8 mouse cellular contexts compared by ENCODE assay signal in genomic region chr2:153239860-153240480, GRCm38 (mm10). TPM values are rescaled to one million over a fixed set of nuclear protein-coding genes. Genes with fewer than 3 reads are reported as not detected.
DNase-seq lines count a peak whose midpoint lies in the region; ATAC-seq and TF ChIP-seq lines count a peak whose summit lies in the region.

No protein-coding gene starts in this region.

- TF ChIP-seq CTCF in C2C12 (IDR thresholded peaks at IDR 0.05; ENCODE audit: control insufficient read depth, insufficient read depth, insufficient read length): no peak

- peak overlapping the region; percentile 98 for H3K9ac ChIP-seq in neural tube, embryonic 13.5 days

- peaks cover 43% of the 10 kb centered on the region for H3K4me1 ChIP-seq in embryonic facial prominence, embryonic 10.5 days
- peaks cover 44% of the 10 kb centered on the region for H3K4me1 ChIP-seq in limb, embryonic 10.5 days
- H3K4me1 ChIP-seq in neural tube, embryonic 13.5 days (replicated peaks): peaks cover 60% of the 10 kb centered on the region

- DNase-seq in gastrocnemius, postnatal 10 days: peak; percentile 29
- DNase-seq in gastrocnemius, postnatal 25 days: no peak
- DNase-seq in embryonic facial prominence, embryonic 10.5 days (ENCODE audit: low spot score): peak; percentile 49
- DNase-seq in limb, embryonic 10.5 days (ENCODE audit: low spot score): peak; percentile 58
- DNase-seq in thymus, postnatal 4 days: no peak
- DNase-seq in cerebellum, adult 8-10 months: no peak

- H3K9me3 ChIP-seq in embryonic facial prominence, embryonic 10.5 days: no peaks in the 10 kb centered on the region
- no peaks in the 10 kb centered on the region for H3K9me3 ChIP-seq in limb, embryonic 10.5 days (replicated peaks)
- H3K9me3 ChIP-seq in neural tube, embryonic 13.5 days: no peaks in the 10 kb centered on the region

- WGBS in embryonic facial prominence, embryonic 10.5 days: 5% methylated on average over 22 of the region's 22 CpGs
- 6% methylated on average over 22 of the region's 22 CpGs for WGBS in limb, embryonic 10.5 days
- WGBS in neural tube, embryonic 13.5 days: 11% methylated on average over 22 of the region's 22 CpGs

- peak overlapping the region; percentile 88 for H3K4me2 ChIP-seq in neural tube, embryonic 13.5 days

- H3K79me2 ChIP-seq in C2C12 (ENCODE audit: control insufficient read depth, insufficient read depth): peaks cover 82% of the 10 kb centered on the region

- peak overlapping the region; percentile 83 for H3K4me3 ChIP-seq in C2C12 (ENCODE audit: insufficient read depth, poor library complexity, severe bottlenecking)
- peak overlapping the region; percentile 93 for H3K4me3 ChIP-seq in embryonic facial prominence, embryonic 10.5 days
- H3K4me3 ChIP-seq in limb, embryonic 10.5 days: peak overlapping the region; percentile 99
- H3K4me3 ChIP-seq in neural tube, embryonic 13.5 days: peak overlapping the region; percentile 97

- no peaks in the 10 kb centered on the region for H3K27me3 ChIP-seq in C2C12 (ENCODE audit: control insufficient read depth, insufficient read depth, insufficient read length)
- H3K27me3 ChIP-seq in embryonic facial prominence, embryonic 10.5 days (replicated peaks; ENCODE audit: low read depth, poor library complexity, severe bottlenecking): no peaks in the 10 kb centered on the region
- no peaks in the 10 kb centered on the region for H3K27me3 ChIP-seq in limb, embryonic 10.5 days (ENCODE audit: low read depth, poor library complexity, severe bottlenecking)
- H3K27me3 ChIP-seq in neural tube, embryonic 13.5 days: no peaks in the 10 kb centered on the region

- peak overlapping the region; percentile 72 for H3ac ChIP-seq in C2C12 (ENCODE audit: control insufficient read depth, insufficient read length, low read depth)

- H3K36me3 ChIP-seq in C2C12 (ENCODE audit: control insufficient read depth, insufficient read depth): peaks cover 25% of the 10 kb centered on the region
- H3K36me3 ChIP-seq in embryonic facial prominence, embryonic 10.5 days (replicated peaks): peaks cover 50% of the 10 kb centered on the region
- peaks cover 56% of the 10 kb centered on the region for H3K36me3 ChIP-seq in limb, embryonic 10.5 days
- peaks cover 28% of the 10 kb centered on the region for H3K36me3 ChIP-seq in neural tube, embryonic 13.5 days

- peak overlapping the region; percentile 98 for H3K27ac ChIP-seq in embryonic facial prominence, embryonic 10.5 days (replicated peaks)
- peak overlapping the region; percentile 99 for H3K27ac ChIP-seq in limb, embryonic 10.5 days
- H3K27ac ChIP-seq in neural tube, embryonic 13.5 days (replicated peaks): peak overlapping the region; percentile 91; the same call in 1 of the 2 replicates

- peaks cover 38% of the 10 kb centered on the region for H3K79me3 ChIP-seq in C2C12 (ENCODE audit: low read depth)

- no peak for ATAC-seq in neural tube, embryonic 13.5 days (ENCODE audit: low read depth)

TF ChIP-seq in C2C12, 6 proteins besides CTCF, POLR2A, EP300 and RAD21:
- TF ChIP-seq USF1 (IDR thresholded peaks at IDR 0.05; ENCODE audit: low read depth): no peak
- TF ChIP-seq CEBPB (IDR thresholded peaks at IDR 0.05; ENCODE audit: low read depth): no peak
- TF ChIP-seq MAX (IDR thresholded peaks at IDR 0.05): no peak
- no peak for TF ChIP-seq MYOD1 (IDR thresholded peaks at IDR 0.05; ENCODE audit: control insufficient read depth, insufficient read length, low read depth)
- no peak for TF ChIP-seq FOSL1 (IDR thresholded peaks at IDR 0.05; ENCODE audit: insufficient read depth, low read length, poor library complexity, severe bottlenecking)
- TF ChIP-seq MYOG (IDR thresholded peaks at IDR 0.05; ENCODE audit: control insufficient read depth, extremely low read depth, insufficient read length): no peak

RNA-seq across cellular contexts. Expression of gene Plagl2, which starts 1.3 kb away (rescaled TPM):
- total RNA-seq in gastrocnemius, postnatal 10 days (2021): 10 to 100 TPM in 1 of 2 experiments, 1 to 10 TPM in 1; 8.3 to 11.9 TPM
- total RNA-seq in gastrocnemius, postnatal 25 days (2021): 1 to 10 TPM; 3.2 to 4.0 TPM
- polyA plus RNA-seq in C2C12 (2012; fragmentation: generic; extraction: Trizol): 4.5 TPM
- polyA plus RNA-seq in embryonic facial prominence, embryonic 10.5 days (2016; fragmentation: Nextera tagmentation; extraction: Ambion mirVana): 25.6 and 28.1 TPM in 2 replicates
- 24.6 and 27.3 TPM in 2 replicates for polyA plus RNA-seq in limb, embryonic 10.5 days (2016; fragmentation: Nextera tagmentation; extraction: Ambion mirVana)
- polyA plus RNA-seq in neural tube, embryonic 13.5 days (2015; fragmentation: Nextera tagmentation; extraction: Ambion mirVana): 7.1 and 8.3 TPM in 2 replicates

RNA-seq across cellular contexts. Expression of gene Pofut1, which starts 1.4 kb away (rescaled TPM):
- 10 to 100 TPM; 24.1 to 29.2 TPM for total RNA-seq in gastrocnemius, postnatal 10 days (2021)
- 10 to 100 TPM; 11.4 to 12.2 TPM for total RNA-seq in gastrocnemius, postnatal 25 days (2021)
- 14.3 TPM for polyA plus RNA-seq in C2C12 (2012; fragmentation: generic; extraction: Trizol)
- polyA plus RNA-seq in embryonic facial prominence, embryonic 10.5 days (2016; fragmentation: Nextera tagmentation; extraction: Ambion mirVana): 4.7 and 5.6 TPM in 2 replicates
- 5.9 and 6.1 TPM in 2 replicates for polyA plus RNA-seq in limb, embryonic 10.5 days (2016; fragmentation: Nextera tagmentation; extraction: Ambion mirVana)
- 4.9 and 5.5 TPM in 2 replicates for polyA plus RNA-seq in neural tube, embryonic 13.5 days (2015; fragmentation: Nextera tagmentation; extraction: Ambion mirVana)

RNA-seq across cellular contexts. Expression of gene Tspyl3, which starts 14.7 kb away (rescaled TPM):
- total RNA-seq in gastrocnemius, postnatal 10 days (2021): 1 to 10 TPM; 2.5 to 2.7 TPM
- under 1 TPM; 0.78 to 0.82 TPM for total RNA-seq in gastrocnemius, postnatal 25 days (2021)
- 0.08 TPM for polyA plus RNA-seq in C2C12 (2012; fragmentation: generic; extraction: Trizol)
- 8.3 and 10.1 TPM in 2 replicates for polyA plus RNA-seq in embryonic facial prominence, embryonic 10.5 days (2016; fragmentation: Nextera tagmentation; extraction: Ambion mirVana)
- polyA plus RNA-seq in limb, embryonic 10.5 days (2016; fragmentation: Nextera tagmentation; extraction: Ambion mirVana): 5.8 and 9.9 TPM in 2 replicates
- 20.8 and 21.1 TPM in 2 replicates for polyA plus RNA-seq in neural tube, embryonic 13.5 days (2015; fragmentation: Nextera tagmentation; extraction: Ambion mirVana)

RNA-seq across cellular contexts. Expression of gene Kif3b, which starts 51.2 kb away (rescaled TPM):
- total RNA-seq in gastrocnemius, postnatal 10 days (2021): 1 to 10 TPM; 6.0 to 6.9 TPM
- 1 to 10 TPM; 3.4 to 4.0 TPM for total RNA-seq in gastrocnemius, postnatal 25 days (2021)
- 8.6 TPM for polyA plus RNA-seq in C2C12 (2012; fragmentation: generic; extraction: Trizol)
- 6.2 and 6.4 TPM in 2 replicates for polyA plus RNA-seq in embryonic facial prominence, embryonic 10.5 days (2016; fragmentation: Nextera tagmentation; extraction: Ambion mirVana)
- 4.8 and 5.4 TPM in 2 replicates for polyA plus RNA-seq in limb, embryonic 10.5 days (2016; fragmentation: Nextera tagmentation; extraction: Ambion mirVana)
- polyA plus RNA-seq in neural tube, embryonic 13.5 days (2015; fragmentation: Nextera tagmentation; extraction: Ambion mirVana): 16.7 and 17.2 TPM in 2 replicates

Comparison
In these comparisons a context has a peak if more than half of its experiments do, and no peak if none do; other contexts are left out.
1. DNase-seq: peak in gastrocnemius, postnatal 10 days (single experiment), embryonic facial prominence, embryonic 10.5 days (single experiment) and limb, embryonic 10.5 days (single experiment); none in gastrocnemius, postnatal 25 days (single experiment), thymus, postnatal 4 days (single experiment) and cerebellum, adult 8-10 months (single experiment).
2. Peak in every context shown above with its lines, with median percentiles within 50 percentile points of each other: H3K4me3 ChIP-seq and H3K27ac ChIP-seq.